Mouse (Mus musculus) liver, adult 2 months (tissue): ENCODE measurements around the gene Intu.

Experiments
- CTCF ChIP-seq: fragments of 200-500 bp; IDR thresholded peaks from 2 replicates; pipeline ENCODE4 v1.5.1; 2011; ENCODE audit warnings: low read depth, low read length, control low read depth
- POLR2A ChIP-seq: fragments of 200-500 bp; IDR thresholded peaks from 2 replicates; pipeline ENCODE4 v1.6.1; 2011; ENCODE audit warnings: low read length, control low read depth; ENCODE audit not compliant: insufficient read depth; ENCODE audit errors: extremely low read depth

- TF ChIP-seq CTCF = no peak
- TF ChIP-seq POLR2A = no peak
Measured at GRCm38 (mm10) chr3:40522446-40522845, 8.6 kb upstream of the Intu start.
